Mouse (Mus musculus) midbrain, embryonic 13.5 days (tissue): ENCODE data around the gene Cfap161. TPM values are rescaled to one million over a fixed set of nuclear protein-coding genes. Genes with fewer than 3 reads are reported as not detected.

Source experiments
- ATAC-seq: fragments of 200-750 bp; cut with Nextera tagmentation; 2 replicates; pipeline ENCODE4 v1.8.0; 2017; ENCODE audit warnings: mild to moderate bottlenecking, moderate TSS enrichment, moderate library complexity
- H3K27ac ChIP-seq: fragments of 300-500 bp; sonication (generic); 2 replicates; pipeline ENCODE4 v1.5.1; 2015; ENCODE audit warnings: inconsistent platforms, mild to moderate bottlenecking, moderate library complexity
- H3K27me3 ChIP-seq: fragments of 300-500 bp; sonication (generic); 2 replicates; pipeline ENCODE4 v1.6.1; 2015; ENCODE audit warnings: mild to moderate bottlenecking, inconsistent platforms
- H3K36me3 ChIP-seq: fragments of 300-500 bp; sonication (generic); 2 replicates; pipeline ENCODE4 v1.6.1; 2015; ENCODE audit warnings: mild to moderate bottlenecking, inconsistent platforms
- H3K4me1 ChIP-seq: fragments of 300-500 bp; sonication (generic); replicated peaks from 2 replicates; pipeline ENCODE4 v1.6.1; 2015; ENCODE audit warnings: inconsistent platforms
- H3K4me2 ChIP-seq: fragments of 300-500 bp; sonication (generic); replicated peaks from 2 replicates; pipeline ENCODE4 v1.6.1; 2015; ENCODE audit warnings: moderate library complexity, mild to moderate bottlenecking, inconsistent platforms
- H3K4me3 ChIP-seq: fragments of 300-500 bp; sonication (generic); replicated peaks from 2 replicates; pipeline ENCODE4 v1.5.1; 2015; ENCODE audit warnings: mild to moderate bottlenecking, inconsistent platforms
- H3K9ac ChIP-seq: fragments of 300-500 bp; sonication (generic); replicated peaks from 2 replicates; pipeline ENCODE4 v1.6.1; 2015; ENCODE audit warnings: mild to moderate bottlenecking, inconsistent platforms
- H3K9me3 ChIP-seq: fragments of 300-500 bp; sonication (generic); 2 replicates; pipeline ENCODE4 v1.6.1; 2016; ENCODE audit warnings: mild to moderate bottlenecking, inconsistent platforms
- WGBS: fragments of 180-500 bp; shearing (Covaris S2); methylation state at CpG from one replicate; pipeline ENCODE4 v1.1.7; 2015; 5-methylcytosine and 5-hydroxymethylcytosine counted together
- polyA plus RNA-seq: library from polyadenylated mRNA; unstranded; fragments of >200 nt; fragmentation: Nextera tagmentation; extraction: Ambion mirVana; gene quantifications from 2 replicates; pipeline ENCODE4 v1.2.1, GENCODE M21; 2015

Gene Cfap161
- polyA plus RNA-seq, 1 experiment from 2014 or later: 0.89 TPM

- no peak overlapping the region for H3K27ac ChIP-seq
- WGBS: 90% methylated on average over 6 of the region's 6 CpGs
- peaks cover 30% of the 10 kb centered on the region for H3K4me1 ChIP-seq
- no peaks in the 10 kb centered on the region for H3K36me3 ChIP-seq
- no peak overlapping the region for H3K9ac ChIP-seq
- H3K4me3 ChIP-seq: no peak overlapping the region
- ATAC-seq: no peak
- no peak overlapping the region for H3K4me2 ChIP-seq
- H3K27me3 ChIP-seq: no peaks in the 10 kb centered on the region
- no peaks in the 10 kb centered on the region for H3K9me3 ChIP-seq
These were observed 18.3 kb upstream of the Cfap161 start for GRCm38 (mm10) chr7:83813016-83813415.

DNA sequence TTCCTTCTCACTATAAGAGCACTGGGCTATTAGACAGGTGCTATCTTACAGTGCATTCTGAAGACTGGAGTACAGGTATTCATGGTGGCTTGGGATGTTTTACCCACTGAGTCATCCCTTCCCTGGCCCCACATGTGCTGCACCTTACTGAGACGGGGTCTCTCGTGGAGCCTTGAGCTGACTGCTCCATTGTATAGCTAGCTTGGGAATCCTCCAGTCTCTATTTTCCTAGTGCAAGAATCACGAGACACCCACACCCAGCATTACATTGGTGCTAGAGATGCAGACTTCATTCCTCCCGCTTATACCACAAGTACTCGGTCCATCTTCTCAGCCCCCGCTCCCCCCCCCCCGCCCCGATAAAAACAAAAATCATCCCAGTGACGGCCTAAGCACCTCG is 17.9 kb upstream of the Cfap161 start:
- Histone ChIP-seq H3K27me3 (no peaks in the 10 kb centered on the region), H3K9me3 (no peaks in the 10 kb centered on the region), H3K4me2 (no peak overlapping the region), H3K36me3 (no peaks in the 10 kb centered on the region), H3K4me3 (no peak overlapping the region), H3K9ac (no peak overlapping the region), H3K27ac (no peak overlapping the region), H3K4me1 (peaks cover 30% of the 10 kb centered on the region)
- 82% methylated on average over 10 of the region's 10 CpGs for WGBS
- no peak for ATAC-seq

GRCm38 (mm10) chr7:83811916-83812315 is 17.2 kb upstream of the Cfap161 start:
- Histone ChIP-seq H3K4me2 (no peak overlapping the region), H3K4me3 (no peak overlapping the region), H3K27me3 (no peaks in the 10 kb centered on the region), H3K9me3 (no peaks in the 10 kb centered on the region), H3K36me3 (no peaks in the 10 kb centered on the region), H3K4me1 (peaks cover 30% of the 10 kb centered on the region), H3K9ac (no peak overlapping the region), H3K27ac (no peak overlapping the region)
- 89% methylated on average over 8 of the region's 8 CpGs for WGBS
- no peak for ATAC-seq

- no peak overlapping the region for H3K27ac ChIP-seq
- WGBS: 96% methylated on average over 4 of the region's 4 CpGs
- no peak for ATAC-seq
These were observed 16.8 kb upstream of the Cfap161 start for GRCm38 (mm10) chr7:83811461-83811860.

DNA sequence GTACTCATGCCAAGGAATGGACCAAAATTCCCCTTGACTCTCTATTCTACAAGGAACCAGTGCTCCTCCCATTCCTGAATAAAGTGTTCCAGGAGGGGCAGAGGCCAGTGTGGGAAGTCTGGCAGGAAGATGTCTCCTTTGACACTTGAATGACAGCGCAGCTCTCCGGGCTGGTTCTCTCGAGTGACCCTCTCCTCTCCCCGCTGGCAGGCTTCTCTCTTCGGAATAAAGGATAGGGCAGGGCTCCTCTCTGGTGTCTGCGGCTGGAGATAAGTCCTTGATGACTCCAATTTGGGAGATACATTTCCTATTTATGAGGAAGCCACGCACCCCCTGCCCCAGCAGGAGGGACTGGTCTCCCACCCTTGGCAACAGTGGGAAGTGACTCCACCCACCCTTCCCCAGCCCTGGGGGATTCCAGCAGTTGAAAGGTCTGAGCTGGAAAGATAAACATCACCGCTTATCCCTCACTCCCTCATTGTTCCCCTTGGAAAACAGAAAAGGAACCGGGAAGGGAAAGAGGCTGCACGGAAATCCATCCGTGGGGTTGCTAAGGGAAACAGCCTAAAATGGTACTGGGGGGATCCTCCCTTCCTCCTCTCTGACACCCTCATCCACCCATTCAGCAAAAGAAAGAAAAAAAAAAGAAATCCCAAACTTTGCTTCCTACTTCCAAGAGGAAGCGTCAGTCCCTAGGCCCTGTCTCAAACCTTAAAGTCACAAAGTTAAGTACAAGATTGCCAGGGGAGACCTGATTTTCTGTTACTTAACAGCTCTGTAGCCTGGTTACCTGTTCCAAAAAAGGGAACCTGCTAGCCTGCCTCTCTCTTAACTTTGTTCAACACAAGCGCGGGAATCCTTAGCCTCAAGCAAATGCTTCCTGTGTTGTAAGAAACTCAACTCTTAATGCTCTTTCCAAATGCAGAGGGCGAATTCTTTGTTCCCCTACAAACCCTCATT is 15.7 kb upstream of the Cfap161 start:
- Histone ChIP-seq H3K36me3 (no peaks in the 10 kb centered on the region), H3K4me2 (peak overlapping the region; percentile 34; the same call in 1 of the 2 replicates), H3K9me3 (no peaks in the 10 kb centered on the region), H3K4me3 (no peak overlapping the region), H3K27me3 (no peaks in the 10 kb centered on the region), H3K27ac (no peak overlapping the region; the same call in 1 of the 2 replicates), H3K4me1 (peaks cover 30% of the 10 kb centered on the region), H3K9ac (no peak overlapping the region)
- WGBS: 11% methylated on average over 15 of the region's 15 CpGs
- ATAC-seq: no peak; the same call in 1 of the 2 replicates

More at GRCm38 (mm10) chr7:83811461-83811860, 16.8 kb upstream of the Cfap161 start:
- no peaks in the 10 kb centered on the region for H3K9me3 ChIP-seq
- H3K4me3 ChIP-seq: no peak overlapping the region
- no peaks in the 10 kb centered on the region for H3K36me3 ChIP-seq
- peaks cover 30% of the 10 kb centered on the region for H3K4me1 ChIP-seq
- H3K4me2 ChIP-seq: no peak overlapping the region
- H3K27me3 ChIP-seq: no peaks in the 10 kb centered on the region
- no peak overlapping the region for H3K9ac ChIP-seq

DNA sequence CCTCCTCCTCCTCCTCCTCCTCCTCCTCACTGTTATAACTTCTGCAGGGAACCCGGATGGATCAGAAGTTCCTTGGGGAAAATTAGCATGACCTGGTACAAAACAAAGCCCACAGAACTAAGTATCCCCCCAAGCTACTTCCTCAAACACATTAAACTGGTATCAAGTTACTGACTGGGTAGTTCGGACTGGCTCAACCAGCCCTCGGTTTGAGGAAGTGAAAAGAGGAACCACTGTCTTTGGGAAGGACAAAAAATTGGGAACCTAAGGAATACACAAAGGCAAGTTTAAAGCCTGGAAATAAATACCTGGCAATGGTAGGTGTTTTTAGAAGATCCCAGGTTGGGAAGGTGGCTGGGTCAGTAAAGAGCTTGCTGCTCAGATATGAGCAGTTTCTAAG is 15.0 kb upstream of the Cfap161 start:
- H3K9me3 ChIP-seq: no peaks in the 10 kb centered on the region
- H3K27ac ChIP-seq: no peak overlapping the region
- H3K4me2 ChIP-seq: no peak overlapping the region
- H3K4me1 ChIP-seq: peaks cover 30% of the 10 kb centered on the region
- no peak for ATAC-seq
- no peaks in the 10 kb centered on the region for H3K36me3 ChIP-seq
- no peaks in the 10 kb centered on the region for H3K27me3 ChIP-seq
- no peak overlapping the region for H3K4me3 ChIP-seq
- no peak overlapping the region for H3K9ac ChIP-seq
- 20% methylated on average over 3 of the region's 3 CpGs for WGBS

DNA sequence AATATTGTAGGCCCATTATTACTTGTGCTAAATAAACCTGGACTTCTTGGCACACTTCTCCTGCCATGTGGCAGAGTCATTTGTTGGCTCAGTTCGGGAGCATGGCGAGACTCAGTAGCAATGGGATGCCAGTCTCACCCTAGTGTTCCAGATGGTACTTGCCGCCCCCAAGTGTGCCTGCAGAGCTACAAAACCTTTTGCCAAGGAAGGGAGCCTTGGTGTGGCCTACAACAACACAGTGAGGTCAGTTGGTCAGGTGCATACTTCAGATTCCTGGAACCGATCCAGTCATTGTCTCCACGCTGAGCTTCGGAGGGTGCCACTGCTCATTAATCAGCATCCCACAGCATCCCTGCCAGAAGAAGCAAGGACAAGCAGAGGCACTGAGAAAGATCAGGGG is 14.4 kb upstream of the Cfap161 start:
- no peak overlapping the region for H3K4me3 ChIP-seq
- 67% methylated on average over 6 of the region's 6 CpGs for WGBS
- H3K27ac ChIP-seq: no peak overlapping the region
- H3K9me3 ChIP-seq: no peaks in the 10 kb centered on the region
- no peak overlapping the region for H3K4me2 ChIP-seq
- no peaks in the 10 kb centered on the region for H3K27me3 ChIP-seq
- H3K4me1 ChIP-seq: peaks cover 28% of the 10 kb centered on the region
- ATAC-seq: no peak
- H3K36me3 ChIP-seq: no peaks in the 10 kb centered on the region
- no peak overlapping the region for H3K9ac ChIP-seq

- ATAC-seq: no peak
- H3K27ac ChIP-seq: no peak overlapping the region
- peaks cover 20% of the 10 kb centered on the region for H3K4me1 ChIP-seq
- H3K27me3 ChIP-seq: no peaks in the 10 kb centered on the region
- no peak overlapping the region for H3K9ac ChIP-seq
- H3K9me3 ChIP-seq: no peaks in the 10 kb centered on the region
- no peak overlapping the region for H3K4me3 ChIP-seq
- 81% methylated on average over 6 of the region's 6 CpGs for WGBS
- no peaks in the 10 kb centered on the region for H3K36me3 ChIP-seq
- no peak overlapping the region for H3K4me2 ChIP-seq
These were observed 12.3 kb upstream of the Cfap161 start for GRCm38 (mm10) chr7:83806934-83807333.

DNA sequence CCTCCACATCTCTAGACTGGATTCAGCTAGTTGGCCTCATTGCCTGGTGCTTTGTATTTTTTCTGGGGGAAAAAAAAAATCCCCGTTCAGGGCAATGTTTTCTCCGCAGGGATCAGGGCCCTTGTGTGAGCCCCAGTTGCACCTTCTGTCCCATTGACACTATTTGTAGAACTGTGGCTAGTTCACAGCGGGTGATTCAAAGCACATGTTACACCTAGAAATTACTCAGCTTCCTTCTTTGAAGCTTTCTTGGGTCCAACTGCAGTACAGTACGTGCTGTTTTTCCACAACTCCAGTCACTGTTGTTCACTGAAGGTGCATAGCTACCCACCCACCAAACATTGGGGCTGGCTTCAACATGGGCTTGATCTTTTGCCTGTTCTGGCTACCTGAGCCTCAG is 9.1 kb upstream of the Cfap161 start:
- H3K9ac ChIP-seq: no peak overlapping the region
- WGBS: 81% methylated on average over 4 of the region's 4 CpGs
- no peaks in the 10 kb centered on the region for H3K27me3 ChIP-seq
- ATAC-seq: no peak
- H3K4me3 ChIP-seq: no peak overlapping the region
- no peak overlapping the region for H3K27ac ChIP-seq
- H3K36me3 ChIP-seq: no peaks in the 10 kb centered on the region
- H3K4me1 ChIP-seq: no peaks in the 10 kb centered on the region
- no peak overlapping the region for H3K4me2 ChIP-seq
- no peaks in the 10 kb centered on the region for H3K9me3 ChIP-seq

DNA sequence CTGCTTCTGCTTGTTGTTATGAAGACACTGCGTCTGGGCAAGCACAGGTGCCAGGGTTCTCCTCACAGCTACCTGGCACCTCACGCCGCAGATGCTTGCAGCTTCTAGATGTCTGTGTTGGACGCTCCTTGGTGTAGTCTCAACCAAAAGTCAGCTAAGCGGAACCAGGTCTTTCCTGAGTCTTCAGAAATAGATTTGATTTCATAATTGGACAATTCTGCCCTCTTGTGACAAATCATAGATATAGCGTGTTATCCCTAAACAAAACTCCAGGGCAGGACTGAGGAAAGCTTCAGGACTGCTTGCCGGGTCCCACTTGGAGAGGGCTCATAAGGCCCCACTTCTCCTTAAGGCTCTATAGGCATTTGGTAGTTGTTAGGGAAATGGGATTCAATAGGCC is 7.8 kb upstream of the Cfap161 start:
- 72% methylated on average over 7 of the region's 7 CpGs for WGBS
- Histone ChIP-seq H3K9me3 (no peaks in the 10 kb centered on the region), H3K4me1 (no peaks in the 10 kb centered on the region), H3K4me3 (no peak overlapping the region), H3K4me2 (no peak overlapping the region), H3K36me3 (no peaks in the 10 kb centered on the region), H3K9ac (no peak overlapping the region), H3K27me3 (no peaks in the 10 kb centered on the region), H3K27ac (no peak overlapping the region)
- ATAC-seq: peak; percentile 60

GRCm38 (mm10) chr7:83802007-83802406 is 7.3 kb upstream of the Cfap161 start:
- WGBS: 78% methylated on average over 2 of the region's 2 CpGs
- Histone ChIP-seq H3K4me2 (no peak overlapping the region), H3K36me3 (no peaks in the 10 kb centered on the region), H3K4me1 (no peaks in the 10 kb centered on the region), H3K27me3 (no peaks in the 10 kb centered on the region), H3K9me3 (no peaks in the 10 kb centered on the region), H3K9ac (no peak overlapping the region), H3K27ac (no peak overlapping the region), H3K4me3 (no peak overlapping the region)
- no peak for ATAC-seq

- H3K36me3 ChIP-seq: no peaks in the 10 kb centered on the region
- no peaks in the 10 kb centered on the region for H3K9me3 ChIP-seq
- 92% methylated on average over 6 of the region's 6 CpGs for WGBS
- H3K4me3 ChIP-seq: no peak overlapping the region
- H3K4me1 ChIP-seq: no peaks in the 10 kb centered on the region
- H3K4me2 ChIP-seq: no peak overlapping the region
- H3K27ac ChIP-seq: no peak overlapping the region
- H3K9ac ChIP-seq: no peak overlapping the region
- ATAC-seq: no peak
- no peaks in the 10 kb centered on the region for H3K27me3 ChIP-seq
These were observed 6.8 kb upstream of the Cfap161 start for GRCm38 (mm10) chr7:83801483-83801875.
